Mouse (Mus musculus) ovary, postnatal 14 days (tissue): ENCODE measurements around the gene Sfi1.
A peak's percentile ranks its signal among the peaks of the same experiment; 100 is the strongest.
"Not testable (repeated sequence)": the region's sequence is repeated elsewhere in the genome, so short reads cannot be mapped to it uniquely, and the experiment has no call there.

Experiments
- DNase-seq: peaks from one replicate; pipeline ENCODE4 v3.0.0; 2022; ENCODE audit warnings: low spot score

Sfi1 gene

GRCm38 (mm10) chr11:3173425-3174318, 19.6 kb downstream of the Sfi1 start:
- DNase-seq: peak; percentile 66

DNA sequence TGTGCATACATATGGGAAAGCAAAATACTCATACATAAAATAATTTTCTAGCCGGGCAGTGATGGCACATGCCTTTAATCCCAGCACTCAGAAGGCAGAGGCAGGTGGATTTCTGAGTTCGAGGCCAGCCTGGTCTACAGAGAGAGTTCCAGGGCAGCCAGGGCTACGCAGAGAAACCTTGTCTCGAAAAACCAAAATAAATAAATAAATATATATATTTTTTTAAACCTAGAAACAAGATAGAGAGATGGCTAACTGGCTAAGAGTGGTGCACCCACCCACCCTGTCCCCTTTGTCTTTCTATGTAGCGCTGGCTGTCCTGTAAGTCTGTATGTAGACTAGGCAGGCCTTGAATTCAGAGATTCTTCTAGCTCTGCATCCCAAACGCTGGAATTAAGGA, 20.7 kb downstream of the Sfi1 start:
- DNase-seq: not testable (repeated sequence)

GRCm38 (mm10) chr11:3171931-3172330, 21.3 kb downstream of the Sfi1 start:
- DNase-seq: peak; percentile 52

DNA sequence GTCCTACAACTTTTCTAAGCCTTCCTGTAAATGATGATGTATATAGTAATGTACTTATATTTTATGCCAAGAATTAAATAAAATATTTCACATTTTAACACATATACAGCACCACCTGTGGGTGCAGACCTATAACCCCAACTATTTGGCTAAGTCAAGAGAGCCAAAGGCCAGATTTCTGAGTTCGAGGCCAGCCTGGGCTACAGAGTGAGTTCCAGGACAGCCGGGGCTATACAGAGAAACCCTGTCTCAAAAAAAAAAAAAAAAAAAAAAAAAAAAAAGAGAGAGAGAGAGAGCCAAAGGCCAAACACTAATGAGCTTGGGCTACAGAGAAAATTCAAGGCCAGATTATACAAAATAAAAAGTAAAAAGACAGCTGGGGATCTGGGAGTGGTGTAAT, 24.2 kb downstream of the Sfi1 start:
- not testable (repeated sequence) for DNase-seq

- peak; percentile 48 for DNase-seq
These were observed 25.7 kb downstream of the Sfi1 start for GRCm38 (mm10) chr11:3167571-3168001.

GRCm38 (mm10) chr11:3167129-3167528, 26.1 kb downstream of the Sfi1 start:
- DNase-seq: not testable (repeated sequence)

DNA sequence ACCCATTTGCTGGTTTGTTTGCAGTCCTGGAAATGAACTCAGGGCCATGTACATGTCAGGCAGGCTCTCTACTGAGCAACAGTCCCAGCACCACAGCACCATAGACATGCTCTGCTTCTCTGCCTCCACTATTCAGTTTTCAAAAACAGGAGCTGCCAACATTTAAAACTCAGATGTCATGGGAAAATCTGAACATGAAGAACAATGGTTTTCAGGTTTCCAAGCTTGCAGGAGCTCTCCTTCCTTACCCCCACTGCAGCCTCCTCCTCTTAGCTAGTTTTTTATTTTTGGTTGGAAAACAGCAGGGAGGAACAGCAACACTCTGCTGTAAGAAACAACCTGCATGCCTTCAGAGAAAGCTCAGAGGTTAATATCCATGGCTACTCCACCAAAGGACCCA, 26.9 kb downstream of the Sfi1 start:
- peak; percentile 46 for DNase-seq

- not testable (repeated sequence) for DNase-seq
These were observed 28.0 kb downstream of the Sfi1 start for GRCm38 (mm10) chr11:3165210-3165782.

DNA sequence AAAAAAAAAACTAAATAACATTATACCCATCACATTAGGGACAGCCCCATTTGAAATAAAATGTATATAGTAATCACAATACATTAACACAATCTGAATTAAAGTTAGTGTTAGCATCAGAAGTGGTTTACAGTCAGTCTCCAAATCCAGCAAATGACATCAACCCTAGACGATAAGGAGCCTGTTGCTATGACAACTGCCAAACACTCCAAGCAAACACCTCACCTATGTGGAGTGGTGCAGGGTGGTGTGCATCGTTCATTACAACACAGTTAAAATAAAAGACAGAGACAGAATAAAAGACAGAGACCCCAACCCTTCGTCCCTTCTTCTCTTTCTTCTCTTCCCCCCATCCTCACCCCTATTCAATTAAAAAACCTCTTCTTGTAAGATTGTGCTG, 29.6 kb downstream of the Sfi1 start:
- DNase-seq: not testable (repeated sequence)

DNA sequence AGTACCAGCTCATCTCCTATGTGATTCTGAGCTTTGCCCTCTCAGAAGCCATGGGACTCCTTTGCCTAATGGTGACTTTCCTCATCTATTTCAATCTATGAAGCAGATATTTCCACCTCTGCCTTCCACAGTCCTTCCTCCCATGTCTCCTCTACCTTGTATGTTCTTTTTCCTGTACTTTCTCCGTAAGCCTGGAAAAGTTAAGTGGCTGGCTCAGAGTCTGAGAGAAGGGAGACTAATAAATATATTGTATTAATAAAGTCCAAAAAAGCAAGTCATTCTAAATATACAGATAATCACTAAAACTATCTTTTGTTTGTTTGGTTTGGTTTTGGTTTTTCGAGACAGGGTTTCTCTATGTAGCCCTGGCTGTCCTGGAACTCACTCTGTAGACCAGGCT, 30.1 kb downstream of the Sfi1 start:
- peak; percentile 46 for DNase-seq

- peak; percentile 68 for DNase-seq
These were observed 30.9 kb downstream of the Sfi1 start for GRCm38 (mm10) chr11:3162236-3162897.

DNA sequence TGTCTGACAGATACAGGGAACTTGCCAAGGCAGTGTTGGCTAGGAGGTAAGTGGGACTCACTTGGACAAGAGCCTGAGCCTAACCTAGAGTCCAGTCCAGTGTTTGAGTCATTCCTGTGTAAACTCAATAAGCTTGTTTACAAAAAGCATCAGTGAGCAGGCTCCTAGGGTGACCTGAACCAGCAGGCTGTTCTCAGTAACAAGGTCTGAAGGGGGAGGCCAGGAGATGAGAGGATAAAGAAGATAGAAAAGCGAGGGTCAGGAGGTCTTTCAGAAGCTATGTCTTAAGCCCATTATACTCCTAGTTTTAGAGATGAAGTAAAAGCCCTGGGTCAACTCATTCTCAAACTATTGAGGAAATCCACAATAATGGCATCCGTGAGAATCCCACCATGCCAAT, 31.9 kb downstream of the Sfi1 start:
- peak; percentile 73 for DNase-seq

DNA sequence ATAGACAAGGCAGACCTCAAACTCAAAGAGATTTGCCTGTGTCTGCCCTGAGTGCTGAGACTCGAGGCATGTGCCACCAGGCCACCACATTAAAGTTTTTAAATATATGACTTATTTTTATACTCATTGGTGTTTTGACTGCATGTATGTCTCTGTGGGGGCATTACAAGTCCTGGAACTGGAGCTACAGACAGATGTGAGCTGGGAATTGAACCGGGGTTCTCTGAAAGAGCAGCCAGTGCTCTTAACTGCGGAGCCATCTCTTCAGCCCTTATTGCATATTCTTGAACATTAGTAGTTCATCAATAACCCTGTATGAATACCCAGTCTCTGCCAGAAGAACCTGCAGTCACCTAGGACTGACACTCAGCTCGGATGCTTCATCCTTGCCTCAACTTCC, 34.5 kb downstream of the Sfi1 start:
- DNase-seq: not testable (repeated sequence)

DNA sequence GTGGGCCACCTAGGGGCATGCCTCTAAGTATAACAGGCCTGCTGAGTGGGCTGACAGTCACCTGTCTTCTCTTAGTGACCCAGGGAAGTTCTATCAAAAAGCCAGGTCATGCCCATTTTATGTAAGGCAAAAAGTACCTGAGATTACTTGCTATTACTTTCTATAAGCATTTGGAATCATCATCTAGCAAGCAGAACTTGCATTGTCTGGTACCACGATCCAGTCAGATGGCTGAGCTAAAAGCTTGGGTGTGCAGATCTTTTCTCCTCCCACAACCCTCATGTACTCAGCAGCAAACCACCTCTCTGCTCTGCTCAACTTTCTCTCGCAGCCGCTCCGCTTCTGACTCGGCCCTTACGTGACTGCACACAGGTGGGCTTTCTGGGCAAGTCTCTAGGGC, 35.3 kb downstream of the Sfi1 start:
- not testable (repeated sequence) for DNase-seq

DNA sequence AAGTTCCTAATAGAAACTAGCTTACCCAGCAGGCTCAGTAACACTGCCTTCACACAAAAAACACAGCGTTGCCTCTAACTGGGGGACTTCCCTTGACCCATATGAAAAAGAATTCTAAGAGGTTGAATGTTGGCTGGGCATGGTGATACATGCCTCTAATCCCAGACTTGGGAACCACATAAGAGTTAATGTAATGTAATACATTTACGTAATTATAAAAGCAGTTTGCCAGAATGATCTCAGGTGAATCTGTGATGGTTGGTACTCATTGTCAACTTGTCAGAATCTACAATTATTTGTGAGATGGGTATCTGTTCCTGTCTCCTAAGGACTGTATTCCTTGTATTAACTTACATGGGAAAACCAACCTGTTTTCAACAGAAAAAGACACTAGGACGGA, 36.3 kb downstream of the Sfi1 start:
- not testable (repeated sequence) for DNase-seq

DNA sequence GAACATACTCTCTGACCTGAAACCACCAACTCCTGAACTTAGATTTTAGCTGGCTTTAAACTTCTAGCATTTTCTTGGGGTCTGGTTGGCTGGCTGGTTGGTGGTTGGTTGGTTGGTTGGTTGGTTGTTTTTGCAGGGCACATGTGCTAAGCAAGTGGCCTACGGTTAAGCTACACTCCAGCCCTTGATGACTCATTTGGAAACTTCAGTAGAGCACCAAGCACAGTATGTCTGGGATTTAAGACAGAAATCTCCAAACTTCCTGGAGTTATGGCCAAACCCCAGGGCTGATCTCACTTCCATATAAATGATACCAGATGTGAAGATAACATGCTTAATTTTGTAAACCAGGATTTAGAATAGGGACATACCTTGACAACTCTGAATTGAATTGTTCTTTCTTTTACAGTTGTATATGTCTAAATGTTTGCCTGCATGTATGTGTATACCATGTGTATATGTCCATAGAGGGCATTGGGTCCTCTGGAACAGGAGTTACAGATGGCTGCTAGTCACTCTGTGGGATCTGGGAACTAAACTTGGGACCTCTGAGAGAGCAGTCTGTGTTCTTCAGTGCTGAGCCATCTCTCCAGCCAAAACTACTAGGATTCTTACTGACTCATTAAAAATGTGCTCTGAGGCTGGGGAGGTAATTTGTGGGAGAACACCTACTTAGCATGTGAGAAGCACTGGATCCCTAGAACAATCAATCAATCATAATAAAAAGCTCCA, 39.4 kb downstream of the Sfi1 start:
- DNase-seq: peak; percentile 62

- DNase-seq: not testable (repeated sequence)
These were observed 41.9 kb downstream of the Sfi1 start for GRCm38 (mm10) chr11:3151358-3151757.

- not testable (repeated sequence) for DNase-seq
These were observed 42.6 kb downstream of the Sfi1 start for GRCm38 (mm10) chr11:3150677-3151003.

DNA sequence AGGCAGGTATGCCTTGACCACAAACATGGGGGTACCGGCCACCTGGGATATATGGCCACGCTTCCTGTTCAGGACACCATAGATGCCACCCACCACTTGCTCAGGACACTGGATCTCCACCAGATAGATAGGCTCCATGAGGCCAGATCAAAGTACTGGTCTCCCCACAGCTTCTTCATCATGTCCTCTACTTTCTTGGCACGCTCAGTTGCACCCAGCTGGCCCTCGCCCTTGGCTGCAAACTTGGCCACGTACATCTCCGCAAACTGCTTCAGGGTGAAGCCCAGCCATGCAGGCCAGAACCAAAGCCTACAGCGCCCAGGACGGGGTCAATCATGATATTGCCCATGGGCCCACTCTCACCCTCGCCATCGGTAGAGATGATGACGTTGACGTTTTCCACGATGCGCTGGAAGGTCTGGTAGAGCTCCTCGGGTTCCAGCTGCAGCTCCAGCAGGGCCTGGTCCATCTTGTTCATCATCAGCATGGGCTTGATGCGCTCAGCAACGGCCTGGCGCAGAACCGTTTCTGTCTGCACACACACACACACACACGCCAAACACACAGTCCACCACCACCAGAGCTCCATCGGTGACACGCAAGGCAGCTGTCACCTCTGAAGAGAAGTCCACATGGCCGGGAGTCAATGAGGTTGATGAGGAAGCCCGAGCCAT, 43.1 kb downstream of the Sfi1 start:
- not testable (repeated sequence) for DNase-seq

- not testable (repeated sequence) for DNase-seq
These were observed 43.8 kb downstream of the Sfi1 start for GRCm38 (mm10) chr11:3149471-3149870.

DNA sequence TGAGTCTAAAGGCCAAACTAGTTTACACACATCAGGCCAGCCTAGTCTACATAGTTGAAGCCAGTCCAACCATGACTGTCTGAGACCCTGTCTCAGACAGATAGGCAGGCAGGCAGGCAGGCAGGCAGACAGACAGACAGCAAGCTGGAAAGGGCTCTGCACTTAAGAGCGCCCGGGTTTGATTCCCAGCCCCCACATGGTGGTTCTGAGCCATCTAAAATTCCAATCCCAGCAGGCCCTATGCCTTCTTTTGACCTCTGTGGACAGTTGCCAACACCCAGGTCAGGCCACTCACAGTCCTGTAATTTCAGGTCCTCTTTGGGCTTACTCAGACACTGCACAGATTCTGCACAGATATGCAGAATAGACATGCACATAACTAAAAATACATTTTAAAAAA, 46.5 kb downstream of the Sfi1 start:
- DNase-seq: not testable (repeated sequence)
